Mouse (Mus musculus) urinary bladder, postnatal 4 days (tissue): ENCODE results near the gene Eif3m.

Experiments
- DNase-seq, 2 experiments: peaks; one replicate each; pipeline ENCODE4 v3.0.0; 2021 to 2022; ENCODE audit warnings: low spot score in 2 of 2

The Eif3m gene

GRCm38 (mm10) chr2:105016192-105016966, 501 bp downstream of the Eif3m start:
- no peak for DNase-seq

GRCm38 (mm10) chr2:105007236-105007635, 9.6 kb downstream of the Eif3m start:
- no peak for DNase-seq

- no peak for DNase-seq
Observed at GRCm38 (mm10) chr2:104996201-104996600, 20.7 kb downstream of the Eif3m start.

- no peak for DNase-seq
Observed at GRCm38 (mm10) chr2:104994436-104994835, 22.4 kb downstream of the Eif3m start.

GRCm38 (mm10) chr2:104988974-104989373, 27.9 kb downstream of the Eif3m start:
- DNase-seq, result no peak

GRCm38 (mm10) chr2:104985796-104986195, 31.1 kb downstream of the Eif3m start:
- no peak for DNase-seq

- DNase-seq, result no peak
Observed at GRCm38 (mm10) chr2:104981712-104982111, 35.2 kb downstream of the Eif3m start.

GRCm38 (mm10) chr2:104964492-104964891, 52.4 kb downstream of the Eif3m start:
- DNase-seq, result no peak
